Mouse (Mus musculus) lung, postnatal 0 days (tissue): ENCODE results near the gene Ppp6r2.

ENCODE experiments used
- CTCF ChIP-seq: IDR thresholded peaks from 2 replicates; pipeline ENCODE4 v1.5.1; 2016; ENCODE audit warnings: antibody characterized with exemption, mild to moderate bottlenecking
- EP300 ChIP-seq: IDR thresholded peaks from 2 replicates; pipeline ENCODE4 v1.6.1; 2016; ENCODE audit warnings: antibody characterized with exemption, mild to moderate bottlenecking, control low read depth

- TF ChIP-seq EP300 (no peak), CTCF (no peak)
Measured at GRCm38 (mm10) chr15:89165478-89165877, 45.9 kb upstream of the Ppp6r2 start.
